Mouse (Mus musculus): ENCODE measurements around the gene Stpg3. TPM values are rescaled to one million over a fixed set of nuclear protein-coding genes. Genes with fewer than 3 reads are reported as not detected.
A peak's percentile ranks its signal among the peaks of the same experiment; 100 is the strongest.

The Stpg3 gene
- polyA plus RNA-seq, 1 experiment, result 0.08 TPM

DNA sequence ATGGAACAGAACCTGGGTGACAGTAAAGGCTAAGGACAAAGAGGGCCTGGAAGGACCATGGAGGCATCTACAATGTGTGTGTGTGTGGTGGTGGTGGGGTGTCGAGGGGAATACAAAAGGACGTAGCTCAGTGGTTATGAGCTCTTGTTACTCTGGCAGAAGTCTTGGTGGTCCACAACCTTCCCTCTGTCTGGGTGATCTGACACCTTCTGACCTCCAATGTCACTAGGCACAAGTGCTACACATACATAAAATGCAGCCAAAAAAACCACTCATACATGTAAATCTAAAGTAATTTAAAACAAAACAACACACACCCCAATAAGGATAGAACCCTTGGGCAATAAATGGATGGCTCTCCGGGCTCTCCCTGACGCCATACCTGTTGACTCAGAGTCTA is 13.0 kb upstream of the Stpg3 start:
- H3K4me3 ChIP-seq (replicated peaks), result peak overlapping the region; percentile 90
- H3K4me1 ChIP-seq, result peaks cover 69% of the 10 kb centered on the region
- TF ChIP-seq FLI1 (IDR thresholded peaks at IDR 0.05; ENCODE audit: low read length) (no peak), GATA1 (IDR thresholded peaks at IDR 0.05; ENCODE audit: borderline replicate concordance, low read length) (no peak)
- peaks cover 10% of the 10 kb centered on the region for H3K36me3 ChIP-seq (replicated peaks; ENCODE audit: low read length)
- H3K27me3 ChIP-seq (replicated peaks), result peaks cover 19% of the 10 kb centered on the region
- no peaks in the 10 kb centered on the region for H3K9me3 ChIP-seq

DNA sequence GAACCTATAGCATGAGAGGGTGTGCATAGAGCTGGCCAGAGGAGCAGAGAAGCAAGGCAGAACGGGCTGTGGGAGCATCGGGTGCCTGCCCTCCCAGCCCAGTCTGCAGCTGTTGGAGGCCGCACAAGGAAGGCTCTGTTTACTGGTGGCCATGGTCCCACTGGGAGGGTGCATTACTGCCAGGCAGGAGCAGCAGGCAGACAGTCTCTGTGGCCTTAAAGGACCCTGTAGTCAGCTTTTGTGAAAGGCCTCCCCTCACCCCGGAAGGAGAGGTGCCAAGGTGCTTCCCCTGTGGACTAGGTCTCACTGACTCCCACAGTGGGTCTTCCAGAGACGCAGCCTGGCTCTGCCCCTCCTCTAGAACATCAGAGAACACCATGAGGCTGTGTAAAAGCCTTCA is 12.4 kb upstream of the Stpg3 start:
- peak overlapping the region; percentile 76 for H3K4me3 ChIP-seq (replicated peaks)
- H3K36me3 ChIP-seq (replicated peaks; ENCODE audit: low read length), result peaks cover 15% of the 10 kb centered on the region
- no peaks in the 10 kb centered on the region for H3K9me3 ChIP-seq
- TF ChIP-seq GATA1 (IDR thresholded peaks at IDR 0.05; ENCODE audit: borderline replicate concordance, low read length) (no peak), FLI1 (IDR thresholded peaks at IDR 0.05; ENCODE audit: low read length) (no peak)
- peaks cover 15% of the 10 kb centered on the region for H3K27me3 ChIP-seq (replicated peaks)
- peaks cover 72% of the 10 kb centered on the region for H3K4me1 ChIP-seq

DNA sequence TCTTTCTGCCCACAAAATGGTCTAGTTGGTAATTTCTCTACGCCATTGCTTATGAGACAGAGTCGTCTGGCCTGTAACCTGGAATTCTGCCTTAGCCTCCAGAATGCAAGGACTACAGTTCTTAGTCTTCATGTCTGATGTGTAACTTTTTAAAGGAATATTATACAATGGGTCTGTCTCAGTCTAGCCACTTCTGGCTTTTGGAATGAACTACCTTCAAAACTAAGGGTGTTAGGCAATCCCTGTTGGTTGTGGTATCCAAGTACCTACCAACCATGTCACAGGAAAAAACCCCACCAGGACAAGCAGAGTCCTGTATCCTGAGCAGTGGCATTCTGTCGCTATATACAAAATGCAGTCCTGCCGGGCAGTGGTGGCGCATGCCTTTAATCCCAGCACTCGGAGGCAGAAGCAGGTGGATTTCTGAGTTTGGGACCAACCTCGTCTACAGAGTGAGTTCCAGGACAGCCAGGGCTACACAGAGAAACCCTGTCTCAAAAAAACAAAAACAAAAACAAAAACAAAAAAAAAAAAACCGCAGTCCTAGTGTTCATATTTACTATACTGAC is 11.5 kb upstream of the Stpg3 start:
- peak overlapping the region; percentile 99 for H3K4me3 ChIP-seq (replicated peaks)
- peaks cover 24% of the 10 kb centered on the region for H3K36me3 ChIP-seq (replicated peaks; ENCODE audit: low read length)
- H3K9me3 ChIP-seq, result no peaks in the 10 kb centered on the region
- TF ChIP-seq FLI1 (IDR thresholded peaks at IDR 0.05; ENCODE audit: low read length) (no peak), GATA1 (IDR thresholded peaks at IDR 0.05; ENCODE audit: borderline replicate concordance, low read length) (no peak)
- peaks cover 6% of the 10 kb centered on the region for H3K27me3 ChIP-seq (replicated peaks)
- peaks cover 73% of the 10 kb centered on the region for H3K4me1 ChIP-seq

DNA sequence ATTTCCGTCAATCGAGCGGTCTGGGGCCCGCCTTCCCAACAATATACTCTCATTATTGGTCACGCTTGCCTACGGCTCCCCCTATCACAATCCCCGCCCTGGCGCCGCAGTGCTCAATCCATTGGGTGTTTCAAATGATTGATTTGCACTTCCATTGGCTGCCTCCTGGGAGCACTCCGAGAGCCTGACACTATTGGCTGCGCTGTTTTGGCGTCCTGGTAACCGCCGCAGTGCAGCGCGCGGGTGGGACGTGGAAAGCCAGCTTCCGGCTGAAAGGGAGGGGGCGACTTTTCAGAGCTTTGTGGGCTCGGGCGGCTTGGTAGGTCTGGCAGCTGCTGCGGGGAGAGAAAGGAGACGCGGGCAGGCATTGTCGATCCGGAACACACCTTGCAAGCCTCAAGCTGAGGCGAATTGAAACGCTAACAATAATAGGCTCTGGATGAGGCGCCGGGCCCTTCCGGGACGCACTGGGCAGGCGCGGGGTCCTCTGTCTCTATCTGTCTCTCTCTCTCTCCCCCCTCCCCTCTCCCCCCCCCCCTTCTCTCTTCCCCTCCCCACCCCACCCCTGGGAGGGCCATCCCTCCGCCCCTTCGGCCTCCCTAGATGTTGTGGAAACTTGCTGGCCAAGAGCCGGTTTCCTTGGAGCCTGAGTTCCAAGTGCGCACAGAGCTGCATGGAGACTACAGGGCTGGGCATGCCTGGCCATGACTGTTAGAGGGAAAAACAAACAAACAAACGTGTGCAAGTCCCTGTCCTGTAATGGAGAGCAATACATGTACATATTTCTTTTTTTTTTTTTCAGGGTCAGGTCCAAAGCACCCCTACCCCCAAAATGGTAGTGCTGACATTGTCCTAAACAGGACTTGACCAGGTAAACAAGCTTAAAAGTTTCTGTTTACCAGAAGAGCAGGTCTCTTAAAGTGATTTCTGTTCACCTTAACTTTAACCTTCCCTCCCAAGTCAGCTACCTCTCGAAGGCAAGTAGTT is 10.6 kb upstream of the Stpg3 start:
- Histone ChIP-seq H3K27me3 (replicated peaks) (no peaks in the 10 kb centered on the region), H3K4me3 (replicated peaks) (peak overlapping the region; percentile 99), H3K4me1 (peaks cover 80% of the 10 kb centered on the region), H3K36me3 (replicated peaks; ENCODE audit: low read length) (peaks cover 24% of the 10 kb centered on the region), H3K9me3 (no peaks in the 10 kb centered on the region)
- no peak for TF ChIP-seq GATA1 (IDR thresholded peaks at IDR 0.05; ENCODE audit: borderline replicate concordance, low read length)
- no peak for TF ChIP-seq FLI1 (IDR thresholded peaks at IDR 0.05; ENCODE audit: low read length)

DNA sequence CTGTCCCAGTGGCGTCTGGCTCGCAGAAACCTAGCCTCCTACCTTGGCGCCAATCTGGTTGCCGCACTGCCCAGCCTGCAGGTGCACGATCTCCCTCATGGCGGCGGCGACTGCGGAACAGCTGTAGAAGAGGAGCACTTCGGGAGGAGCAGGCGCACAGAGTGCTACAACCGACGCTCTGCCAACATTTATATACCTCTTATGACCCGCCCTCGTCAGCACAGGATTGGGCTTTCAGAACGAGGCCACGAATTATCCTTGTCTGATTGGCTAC is 10.0 kb upstream of the Stpg3 start, which contains the start of gene Tubb4b:
Tubb4b (minus strand) TSS at position 211 of the 274 bp plus-strand sequence.
- Histone ChIP-seq H3K4me1 (peaks cover 81% of the 10 kb centered on the region), H3K36me3 (replicated peaks; ENCODE audit: low read length) (peaks cover 24% of the 10 kb centered on the region), H3K4me3 (replicated peaks) (peak within 1 kb of the TSS; percentile 99), H3K9me3 (no peaks in the 10 kb centered on the region), H3K27me3 (replicated peaks) (no peaks in the 10 kb centered on the region)
- no peak for TF ChIP-seq GATA1 (IDR thresholded peaks at IDR 0.05; ENCODE audit: borderline replicate concordance, low read length)
- no peak for TF ChIP-seq FLI1 (IDR thresholded peaks at IDR 0.05; ENCODE audit: low read length)

DNA sequence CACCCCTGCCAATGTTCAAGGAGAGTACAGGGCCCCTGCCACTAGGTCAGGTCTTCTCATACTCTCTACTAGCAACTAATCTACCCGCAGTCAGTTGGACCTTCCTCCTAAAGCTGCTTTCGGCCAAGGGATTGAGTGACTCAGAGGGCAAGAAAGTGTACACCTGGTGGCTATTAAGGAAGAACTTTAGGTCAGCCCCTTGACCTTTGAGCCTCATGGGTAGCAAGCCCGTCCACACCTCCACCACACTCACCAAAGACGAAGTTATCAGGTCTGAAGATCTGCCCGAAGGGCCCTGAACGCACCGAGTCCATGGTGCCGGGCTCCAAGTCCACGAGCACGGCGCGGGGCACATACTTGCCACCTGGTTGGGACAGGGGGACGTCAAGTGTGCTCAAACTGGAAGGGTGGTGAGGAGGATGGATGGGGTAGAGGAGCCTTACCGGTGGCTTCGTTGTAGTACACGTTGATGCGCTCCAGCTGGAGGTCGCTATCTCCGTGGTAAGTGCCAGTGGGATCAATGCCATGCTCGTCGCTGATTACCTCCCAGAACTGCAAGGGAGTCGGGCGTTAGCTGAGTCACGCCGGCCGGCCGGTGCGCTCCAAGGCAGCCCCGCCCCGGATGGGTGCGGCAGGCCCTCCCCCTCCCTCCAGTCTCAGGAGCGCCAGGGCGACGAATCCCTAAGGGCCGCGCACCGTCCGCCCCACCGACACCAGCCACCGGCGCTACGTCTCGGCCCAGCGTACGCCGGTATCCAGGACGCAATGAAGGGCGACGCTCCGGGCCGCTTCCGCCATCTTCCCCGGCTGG is 9.4 kb upstream of the Stpg3 start:
- Histone ChIP-seq H3K4me3 (replicated peaks) (peak overlapping the region; percentile 99), H3K4me1 (peaks cover 75% of the 10 kb centered on the region), H3K36me3 (replicated peaks; ENCODE audit: low read length) (peaks cover 24% of the 10 kb centered on the region), H3K9me3 (0 out of 2 replicates have a peak, but pooled peaks cover under 1% of the 10 kb centered on the region), H3K27me3 (replicated peaks) (no peaks in the 10 kb centered on the region)
- 0 out of 3 replicates have a peak, but pooled peaks have one; percentile 10 for TF ChIP-seq GATA1 (IDR thresholded peaks at IDR 0.05; ENCODE audit: borderline replicate concordance, low read length)
- no peak; the same call in 1 of the 2 replicates for TF ChIP-seq FLI1 (IDR thresholded peaks at IDR 0.05; ENCODE audit: low read length)

DNA sequence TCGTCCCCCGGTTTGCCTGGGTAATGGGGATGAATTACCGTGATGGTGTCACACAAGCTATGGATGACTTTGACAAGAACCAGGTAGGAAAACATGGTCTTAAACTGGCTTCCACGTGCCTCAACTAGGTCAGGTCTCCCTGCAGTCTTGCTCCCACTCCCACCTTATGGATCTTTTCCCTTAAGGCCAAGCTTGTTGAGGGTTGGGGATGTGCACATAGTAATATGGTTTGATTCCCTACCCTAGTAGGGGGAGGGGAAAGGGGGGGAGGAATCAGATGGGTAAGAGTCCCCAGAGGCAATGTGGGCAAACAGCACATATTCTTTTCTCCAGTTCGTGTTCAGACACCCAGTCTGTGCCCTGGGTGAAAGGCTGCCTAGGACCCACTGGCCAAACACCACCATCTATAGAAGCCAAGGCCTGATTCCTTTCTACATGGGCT is 6.9 kb upstream of the Stpg3 start:
- Histone ChIP-seq H3K4me1 (peaks cover 58% of the 10 kb centered on the region), H3K9me3 (0 out of 2 replicates have a peak, but pooled peaks cover 4% of the 10 kb centered on the region), H3K36me3 (replicated peaks; ENCODE audit: low read length) (peaks cover 24% of the 10 kb centered on the region), H3K27me3 (replicated peaks) (peaks cover 5% of the 10 kb centered on the region), H3K4me3 (replicated peaks) (peak overlapping the region; percentile 47)
- TF ChIP-seq GATA1 (IDR thresholded peaks at IDR 0.05; ENCODE audit: borderline replicate concordance, low read length) (no peak), FLI1 (IDR thresholded peaks at IDR 0.05; ENCODE audit: low read length) (no peak)

DNA sequence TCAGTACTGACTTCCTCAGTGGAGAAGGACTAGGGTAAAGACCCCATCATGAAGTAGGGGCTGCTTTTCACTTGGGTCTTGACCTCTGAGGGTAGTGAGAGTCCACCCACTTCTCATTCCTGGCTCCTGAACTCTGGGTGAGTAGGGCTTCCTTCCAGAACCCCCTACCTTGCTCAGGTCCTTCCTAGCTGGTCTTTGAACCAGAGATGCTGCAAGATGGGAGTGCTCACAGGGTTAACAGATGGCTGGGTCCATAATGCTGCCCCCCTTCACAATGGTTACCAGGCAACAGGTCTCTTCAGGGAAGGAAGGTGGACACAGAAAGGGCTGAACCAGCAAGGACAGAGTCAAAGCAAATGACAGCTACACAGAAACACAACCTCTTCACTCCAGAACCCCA is 4.0 kb upstream of the Stpg3 start, which contains the start of gene Fam166a:
Fam166a (plus strand) TSS at position 301 of the 400 bp plus-strand sequence.
- TF ChIP-seq FLI1 (IDR thresholded peaks at IDR 0.05; ENCODE audit: low read length) (no peak), GATA1 (IDR thresholded peaks at IDR 0.05; ENCODE audit: borderline replicate concordance, low read length) (no peak)
- H3K9me3 ChIP-seq, result 0 out of 2 replicates have a peak, but pooled peaks cover 4% of the 10 kb centered on the region

DNA sequence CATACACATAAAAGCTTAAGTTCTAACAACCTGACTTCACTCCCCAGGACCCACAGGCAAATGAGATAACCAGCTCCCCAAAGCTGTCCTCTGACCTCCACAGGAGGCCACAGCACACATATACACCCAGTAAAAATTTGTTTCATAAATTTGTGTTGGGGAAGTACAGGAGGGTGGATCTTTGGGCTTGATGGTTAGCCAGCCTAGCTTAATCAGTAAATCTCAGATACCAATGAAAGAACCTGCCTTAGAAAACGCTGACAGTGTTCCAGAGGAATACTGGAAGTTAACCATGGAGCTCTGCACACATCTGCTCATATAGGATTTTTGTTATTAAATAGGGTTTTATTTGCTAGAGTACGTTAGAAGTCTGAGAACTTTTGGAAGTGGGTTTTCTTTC is 3.2 kb upstream of the Stpg3 start:
- Histone ChIP-seq H3K36me3 (replicated peaks; ENCODE audit: low read length) (peaks cover 15% of the 10 kb centered on the region), H3K27me3 (replicated peaks) (peaks cover 7% of the 10 kb centered on the region), H3K4me1 (peaks cover 62% of the 10 kb centered on the region), H3K9me3 (0 out of 2 replicates have a peak, but pooled peaks cover 4% of the 10 kb centered on the region), H3K4me3 (replicated peaks) (no peak overlapping the region)
- no peak for TF ChIP-seq GATA1 (IDR thresholded peaks at IDR 0.05; ENCODE audit: borderline replicate concordance, low read length)

More for the DNA sequence above, 4.0 kb upstream of the Stpg3 start, which contains the start of gene Fam166a:
- H3K4me3 ChIP-seq (replicated peaks), result no peak within 1 kb of the TSS
- peaks cover 6% of the 10 kb centered on the region for H3K27me3 ChIP-seq (replicated peaks)
- peaks cover 18% of the 10 kb centered on the region for H3K36me3 ChIP-seq (replicated peaks; ENCODE audit: low read length)
- H3K4me1 ChIP-seq, result peaks cover 66% of the 10 kb centered on the region

All from megakaryocyte, embryonic 14.5 days (primary cell).